8 mouse cellular contexts compared by ENCODE assay signal in genomic region chr9:58651993-58652392, GRCm38 (mm10).
DNase-seq lines count a peak whose midpoint lies in the region; ATAC-seq and TF ChIP-seq lines count a peak whose summit lies in the region.

No protein-coding gene starts in this region.

- peak; percentile 51 for TF ChIP-seq CTCF in Patski (IDR thresholded peaks at IDR 0.05)

- no peaks in the 10 kb centered on the region for H3K4me1 ChIP-seq in forebrain, embryonic 11.5 days (replicated peaks; ENCODE audit: control insufficient read depth, insufficient read depth, low read length)

- peak; percentile 50 to 52 for DNase-seq in cerebellum, adult 18-20 months
- no peak for DNase-seq in cerebellum, adult 11-12 months
- peak; percentile 31 for DNase-seq in layer of hippocampus, adult 9-11 months
- no peak for DNase-seq in layer of hippocampus, adult 8-10 months (ENCODE audit: low spot score in 2 of 2)
- no peak for DNase-seq in Patski (ENCODE audit: low read depth, low spot score)
- DNase-seq in heart, postnatal 36 days = peak; percentile 21 to 23
- DNase-seq in retina, postnatal 1 day = peak; percentile 78
- no peak for DNase-seq in forebrain, embryonic 11.5 days (ENCODE audit: low spot score)

- no peak overlapping the region for H3K4me2 ChIP-seq in forebrain, embryonic 11.5 days (ENCODE audit: low read depth, low read length, severe bottlenecking)

- H3K4me3 ChIP-seq in forebrain, embryonic 11.5 days (ENCODE audit: low read depth, low read length) = no peak overlapping the region

- no peaks in the 10 kb centered on the region for H3K9me3 ChIP-seq in forebrain, embryonic 11.5 days (ENCODE audit: control insufficient read depth, low read length)

- WGBS in forebrain, embryonic 11.5 days = 63% methylated on average over 4 of the region's 4 CpGs

- no peak overlapping the region for H3K9ac ChIP-seq in forebrain, embryonic 11.5 days (ENCODE audit: low read length)

- CTCF ChIA-PET in Patski (lab: Charles Lee) = interaction anchor here (0.9 to 2.5 kb wide), 7 partner anchors 10 to 110 kb away, joined by 3 to 19 read pairs (median 6); partner anchors contain the start of gene Nptn

- in situ Hi-C loops in Patski (cut with MboI; ENCODE audit: low pct_unique_long_range_greater_than_20kb) = loop anchor here (5.0 kb wide), 1 partner anchor 110 kb away; no protein-coding TSS in a partner anchor

- H3K36me3 ChIP-seq in forebrain, embryonic 11.5 days (ENCODE audit: control insufficient read depth, insufficient read depth, low read length) = no peaks in the 10 kb centered on the region

- intact Hi-C loops in heart, postnatal 36 days (cut with DNase I) = loop anchor here (1.0 kb wide), 3 partner anchors 74 to 117 kb away; no protein-coding TSS in a partner anchor

- no peak for ATAC-seq in Patski
- ATAC-seq in forebrain, embryonic 11.5 days (replicated peaks; ENCODE audit: low FRiP score) = no peak

- no peaks in the 10 kb centered on the region for H3K27me3 ChIP-seq in Patski
- H3K27me3 ChIP-seq in forebrain, embryonic 11.5 days (ENCODE audit: control insufficient read depth, insufficient read depth, low read length) = no peaks in the 10 kb centered on the region

- H3K27ac ChIP-seq in forebrain, embryonic 11.5 days (ENCODE audit: low read depth, low read length) = no peak overlapping the region

- POLR2A ChIA-PET in Patski (lab: Charles Lee) = interaction anchor here (0.7 kb wide), 1 partner anchor 69 kb away, joined by 3 read pairs; no protein-coding TSS in a partner anchor

Comparison
In these comparisons a context has a peak if more than half of its experiments do, and no peak if none do; other contexts are left out.
1. DNase-seq: peak in cerebellum, adult 18-20 months (2 of 2), layer of hippocampus, adult 9-11 months (single experiment), heart, postnatal 36 days (2 of 2) and retina, postnatal 1 day (single experiment); none in cerebellum, adult 11-12 months (single experiment), layer of hippocampus, adult 8-10 months (0 of 2), Patski (single experiment) and forebrain, embryonic 11.5 days (single experiment).